ENCODE assay signal across 13 mouse cellular contexts in genomic region chr14:58516543-58516942, GRCm38 (mm10).
"Had no signal": no experiment of that assay in that cellular context is flagged by ENCODE, and none has a peak within 500 bp of the region (broad histone marks: within the 10 kb centered on the region; RNA-seq: fewer than 3 reads in every experiment).

No protein-coding gene starts in this region.

- H3K36me3 ChIP-seq: intestine, embryonic 15.5 days; limb, embryonic 10.5 days; liver, embryonic 13.5 days; midbrain, embryonic 13.5 days had no signal

- H3K4me3 ChIP-seq: intestine, embryonic 15.5 days; layer of hippocampus, adult 2 months; left cerebral cortex, adult 2 months; limb, embryonic 10.5 days; liver, embryonic 13.5 days; midbrain, embryonic 13.5 days had no signal

- DNase-seq: kidney, adult 2 months; kidney, postnatal 4 days; liver, embryonic 13.5 days; liver, postnatal 0 days; right cerebral cortex, postnatal 4 days; spleen, adult 18-20 months; thymus, adult 18-20 months; thymus, postnatal 14 days had no signal

- H3K27ac ChIP-seq: intestine, embryonic 15.5 days; layer of hippocampus, adult 2 months; left cerebral cortex, adult 2 months; limb, embryonic 10.5 days; liver, embryonic 13.5 days; midbrain, embryonic 13.5 days had no signal

- H3K4me2 ChIP-seq: intestine, embryonic 15.5 days; liver, embryonic 13.5 days; midbrain, embryonic 13.5 days had no signal

- H3K9ac ChIP-seq: intestine, embryonic 15.5 days; liver, embryonic 13.5 days; liver, postnatal 0 days; midbrain, embryonic 13.5 days had no signal

- H3K4me1 ChIP-seq: intestine, embryonic 15.5 days; liver, embryonic 13.5 days; midbrain, embryonic 13.5 days had no signal

- ATAC-seq: intestine, embryonic 15.5 days; liver, postnatal 0 days; midbrain, embryonic 13.5 days had no signal

- H3K9me3 ChIP-seq: intestine, embryonic 15.5 days; limb, embryonic 10.5 days; liver, embryonic 13.5 days; midbrain, embryonic 13.5 days had no signal

- H3K27me3 ChIP-seq: intestine, embryonic 15.5 days; liver, embryonic 13.5 days; midbrain, embryonic 13.5 days had no signal
